Mouse (Mus musculus): ENCODE data around the gene Snrpa1.

The Snrpa1 gene

DNA sequence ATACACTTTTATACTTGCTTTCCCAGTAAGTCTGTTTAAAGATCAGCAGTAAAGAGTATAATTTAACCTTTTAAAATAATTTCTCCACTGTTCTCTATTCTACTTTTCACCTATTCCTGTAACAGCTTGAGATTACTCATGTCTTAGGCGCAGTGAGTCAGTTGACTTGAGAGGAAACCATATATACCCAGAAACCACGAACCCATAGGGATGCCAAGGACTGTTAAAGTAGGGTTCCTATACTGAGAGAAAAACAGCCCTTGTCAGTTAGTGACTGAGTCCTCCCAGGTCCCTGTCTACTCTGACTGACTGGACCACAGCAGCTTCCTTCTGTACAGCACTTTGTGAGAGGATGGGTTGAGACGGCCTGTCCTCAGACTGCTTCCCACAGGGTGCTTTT, 59.2 kb downstream of the Snrpa1 start:
- DNase-seq = no peak

DNA sequence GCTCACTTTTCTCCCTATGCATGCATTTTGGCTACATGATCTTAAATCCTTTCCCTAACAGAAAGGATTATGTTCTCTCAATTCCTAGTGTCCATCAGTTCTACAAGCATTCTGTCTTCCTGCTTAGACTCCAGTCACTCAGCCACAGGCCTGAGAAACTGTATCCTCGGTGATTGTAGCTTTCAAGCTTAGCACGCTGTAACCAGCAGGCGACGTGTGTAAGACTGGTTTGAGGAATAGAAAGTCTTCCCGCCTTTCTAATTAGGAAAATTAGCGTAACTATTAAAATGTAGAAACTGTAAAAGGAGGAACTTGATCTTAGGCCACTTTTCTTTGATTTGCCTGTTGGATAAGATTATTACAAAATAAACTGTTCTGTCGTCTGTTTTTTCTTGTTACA, 60.0 kb downstream of the Snrpa1 start:
- no peak for DNase-seq

DNA sequence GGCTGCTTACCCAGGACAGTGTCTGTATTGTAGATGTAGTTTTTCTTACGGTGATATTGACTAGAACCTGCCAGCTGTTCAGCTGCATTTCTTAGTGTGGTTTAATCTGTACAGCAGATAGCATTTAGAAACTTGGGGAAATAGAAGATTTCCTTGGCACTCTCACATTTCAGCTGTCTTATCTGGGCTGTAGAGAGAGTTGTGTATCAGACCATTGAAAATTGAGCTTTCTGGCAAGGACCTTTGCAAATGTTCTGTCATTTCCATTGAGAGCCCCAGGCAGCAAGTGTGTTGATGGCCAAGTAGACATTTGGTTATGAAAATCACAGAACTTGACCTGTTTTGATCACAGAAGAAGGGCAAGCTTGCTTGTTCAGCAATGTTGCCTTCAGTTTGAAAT, 61.3 kb downstream of the Snrpa1 start:
- no peak for DNase-seq

DNA sequence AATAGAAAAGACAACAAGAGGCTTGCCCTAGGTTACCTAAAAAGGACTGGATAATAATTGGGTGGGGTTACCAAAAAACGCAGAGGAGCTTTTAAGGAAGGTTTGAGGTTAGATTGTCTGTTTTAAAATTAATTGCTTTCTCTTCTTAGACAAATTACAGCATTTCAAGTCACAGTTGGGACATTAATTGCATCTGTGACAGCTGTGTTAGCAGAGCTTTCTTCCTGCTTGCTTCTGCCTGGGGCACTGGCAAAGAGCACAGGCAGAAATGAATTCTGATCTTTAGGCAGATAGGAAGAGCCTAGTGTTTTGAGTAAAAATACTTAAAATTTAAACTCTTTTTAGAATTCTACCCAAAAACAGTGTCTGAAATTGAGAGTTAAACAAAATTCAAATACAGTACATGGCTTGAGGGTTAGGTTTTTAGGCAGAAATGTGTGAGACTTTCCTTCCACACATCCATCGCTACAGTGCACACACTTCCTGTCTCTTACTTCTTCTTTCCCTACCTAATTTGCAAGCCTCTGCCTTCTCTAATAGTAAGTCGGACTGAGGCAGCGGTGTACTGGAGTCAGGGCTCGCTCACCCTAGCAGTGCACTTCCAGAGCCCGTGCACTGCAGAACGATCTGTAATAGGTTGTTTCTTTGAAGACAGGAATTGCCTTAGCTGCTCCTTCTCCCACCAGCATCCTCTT, 62.0 kb downstream of the Snrpa1 start:
- DNase-seq = no peak
